In genomic region chr4:140237305-140237741, GRCm38 (mm10) we compare ENCODE assay signal across 12 mouse cellular contexts. TPM values are rescaled to one million over a fixed set of nuclear protein-coding genes. Genes with fewer than 3 reads are reported as not detected.
DNase-seq lines count a peak whose midpoint lies in the region; ATAC-seq and TF ChIP-seq lines count a peak whose summit lies in the region.
"Had no signal": no experiment of that assay in that cellular context is flagged by ENCODE, and none has a peak within 500 bp of the region (broad histone marks: within the 10 kb centered on the region; RNA-seq: fewer than 3 reads in every experiment).

No protein-coding gene starts in this region.

- no peaks in the 10 kb centered on the region for H3K9me3 ChIP-seq in forebrain, postnatal 0 days (ENCODE audit: low read length)
- H3K9me3 ChIP-seq in midbrain, embryonic 16.5 days (replicated peaks; ENCODE audit: control insufficient read depth, low read length, poor library complexity, severe bottlenecking), result no peaks in the 10 kb centered on the region

- H3K9ac ChIP-seq in forebrain, postnatal 0 days, result no peak overlapping the region
- peak overlapping the region; percentile 36 for H3K9ac ChIP-seq in midbrain, embryonic 16.5 days (ENCODE audit: low read depth, low read length)

- H3K4me3 ChIP-seq in left cerebral cortex, adult 2 months, result no peak overlapping the region
- H3K4me3 ChIP-seq in forebrain, postnatal 0 days (ENCODE audit: low read depth, low read length), result no peak overlapping the region
- H3K4me3 ChIP-seq in midbrain, embryonic 16.5 days (ENCODE audit: low read depth, low read length), result no peak overlapping the region
- H3K4me3 ChIP-seq: erythroblast, embryonic 14.5 days had no signal

- intact Hi-C loops in left cerebral cortex, adult 2 months (cut with DNase I), result no loop called here
- intact Hi-C loops in left cerebral cortex, postnatal 4 days (cut with DNase I), result no loop called here

- no peak for TF ChIP-seq CTCF in left cerebral cortex, adult 2 months (IDR thresholded peaks at IDR 0.05)
- no peak for TF ChIP-seq CTCF in forebrain, postnatal 0 days (IDR thresholded peaks at IDR 0.05; ENCODE audit: low read depth)

- peaks cover 11% of the 10 kb centered on the region for H3K4me1 ChIP-seq in forebrain, postnatal 0 days (ENCODE audit: insufficient read depth)
- peaks cover 16% of the 10 kb centered on the region for H3K4me1 ChIP-seq in midbrain, embryonic 16.5 days (ENCODE audit: control insufficient read depth, insufficient read depth, low read length)

- peak overlapping the region; percentile 63 for H3K27ac ChIP-seq in left cerebral cortex, adult 2 months
- H3K27ac ChIP-seq in forebrain, postnatal 0 days (ENCODE audit: low read depth, low read length), result 0 out of 2 replicates have a peak overlapping the region, but pooled peaks have one; percentile 54
- H3K27ac ChIP-seq in midbrain, embryonic 16.5 days (ENCODE audit: low read length), result peak overlapping the region; percentile 50; the same call in 1 of the 2 replicates

- ATAC-seq in forebrain, postnatal 0 days, result peak; percentile 64
- ATAC-seq in midbrain, embryonic 16.5 days, result peak; percentile 40; the same call in 1 of the 2 replicates

- WGBS in forebrain, postnatal 0 days, result 18% methylated on average over 10 of the region's 10 CpGs
- WGBS in midbrain, embryonic 16.5 days, result 17% methylated on average over 8 of the region's 10 CpGs

- no peaks in the 10 kb centered on the region for H3K36me3 ChIP-seq in forebrain, postnatal 0 days (ENCODE audit: insufficient read depth)
- H3K36me3 ChIP-seq in midbrain, embryonic 16.5 days (ENCODE audit: control insufficient read depth, insufficient read depth, low read length), result no peaks in the 10 kb centered on the region

- no peak for DNase-seq in left cerebral cortex, adult 2 months (ENCODE audit: extremely low spot score in 1 of 2, low spot score in 2 of 2)
- no peak for DNase-seq in left cerebral cortex, postnatal 4 days
- DNase-seq in cerebellum, postnatal 14 days, result peak; percentile 54 to 67
- no peak for DNase-seq in forebrain, postnatal 0 days
- DNase-seq in ovary, adult 18-20 months (ENCODE audit: low spot score), result no peak
- no peak for DNase-seq in layer of hippocampus, postnatal 25 days (ENCODE audit: extremely low spot score in 1 of 2, low spot score in 1 of 2)
- no peak for DNase-seq in urinary bladder, adult 2 months (ENCODE audit: low spot score)
- DNase-seq: heart, adult 11 months; right cerebral cortex, postnatal 4 days had no signal

- H3K4me2 ChIP-seq in forebrain, postnatal 0 days (ENCODE audit: low read depth), result no peak overlapping the region
- 0 out of 2 replicates have a peak overlapping the region, but pooled peaks have one; percentile 7 for H3K4me2 ChIP-seq in midbrain, embryonic 16.5 days (ENCODE audit: low read length)
- H3K4me2 ChIP-seq: liver, embryonic 11.5 days had no signal

- no peaks in the 10 kb centered on the region for H3K27me3 ChIP-seq in forebrain, postnatal 0 days (ENCODE audit: insufficient read depth, low read length)
- H3K27me3 ChIP-seq in midbrain, embryonic 16.5 days (ENCODE audit: control insufficient read depth, insufficient read depth, low read depth, low read length), result peaks cover under 1% of the 10 kb centered on the region; the same call in 1 of the 2 replicates

RNA-seq across cellular contexts. Expression of gene Igsf21, which starts 9.3 kb away (rescaled TPM):
- 10 to 100 TPM; 68.8 to 75.2 TPM for total RNA-seq in left cerebral cortex, adult 2 months (2021)
- total RNA-seq in left cerebral cortex, postnatal 4 days (2021), result 100 to 1,000 TPM; 104 to 114 TPM
- total RNA-seq in forebrain, postnatal 0 days (2014; rRNA removed), result 68.5 and 78.5 TPM in 2 replicates
- polyA plus RNA-seq in forebrain, postnatal 0 days (2015; fragmentation: Nextera tagmentation; extraction: Ambion mirVana), result 108 and 117 TPM in 2 replicates
- 114 and 119 TPM in 2 replicates for polyA plus RNA-seq in midbrain, embryonic 16.5 days (2015; fragmentation: Nextera tagmentation; extraction: Ambion mirVana)
- 10 to 100 TPM; 43.1 to 50.8 TPM for total RNA-seq in layer of hippocampus, postnatal 25 days (2021)
- polyA plus RNA-seq in urinary bladder, adult 2 months (2012; rRNA removed), result 0.26 and 0.65 TPM in 2 replicates

Comparison
In these comparisons a context has a peak if more than half of its experiments do, and no peak if none do; other contexts are left out.
1. DNase-seq: peak in cerebellum, postnatal 14 days (2 of 2); none in left cerebral cortex, adult 2 months (0 of 2), left cerebral cortex, postnatal 4 days (single experiment), forebrain, postnatal 0 days (single experiment), ovary, adult 18-20 months (single experiment), layer of hippocampus, postnatal 25 days (0 of 2) and urinary bladder, adult 2 months (single experiment).
2. Peak in every context shown above with its lines, with median percentiles within 50 percentile points of each other: H3K27ac ChIP-seq.